Mouse (Mus musculus) hindbrain, embryonic 14.5 days (tissue): ENCODE measurements at regions not wholly inside any gene's neighbourhood (a gene's known extent, or its start where the extent isn't known, plus 50 kb on each side); places are given as distances from the start of the nearest gene placed in this dataset.
"Not testable (repeated sequence)": the region's sequence is repeated elsewhere in the genome, so short reads cannot be mapped to it uniquely, and the experiment has no call there.

ENCODE experiments used
- ATAC-seq: fragments of 200-750 bp; cut with Nextera tagmentation; 2 replicates; pipeline ENCODE4 v1.8.0; 2017; ENCODE audit warnings: moderate number of reproducible peaks, mild to moderate bottlenecking, moderate TSS enrichment, moderate library complexity; ENCODE audit not compliant: low FRiP score
- DNase-seq: peaks from one replicate; pipeline ENCODE4 v3.0.0-alpha.2; 2015; ENCODE audit warnings: low spot score
- H3K27ac ChIP-seq: fragments of 300-500 bp; sonication (generic); 2 replicates; pipeline ENCODE4 v1.5.1; 2014; ENCODE audit warnings: mild to moderate bottlenecking, moderate library complexity
- H3K27me3 ChIP-seq: fragments of 300-500 bp; sonication (generic); 2 replicates; pipeline ENCODE4 v1.6.1; 2014; ENCODE audit warnings: mild to moderate bottlenecking, low read length, mixed read lengths; ENCODE audit not compliant: control insufficient read depth, insufficient read depth
- H3K36me3 ChIP-seq: fragments of 300-500 bp; sonication (generic); replicated peaks from 2 replicates; pipeline ENCODE4 v1.6.1; 2014; ENCODE audit not compliant: control insufficient read depth, insufficient read depth
- H3K4me1 ChIP-seq: fragments of 300-500 bp; sonication (generic); replicated peaks from 2 replicates; pipeline ENCODE4 v1.6.1; 2014; ENCODE audit warnings: antibody characterized with exemption, low read length, mixed read lengths; ENCODE audit not compliant: control insufficient read depth, insufficient read depth
- H3K4me2 ChIP-seq: fragments of 300-500 bp; sonication (generic); replicated peaks from 2 replicates; pipeline ENCODE4 v1.6.1; 2014; ENCODE audit warnings: mild to moderate bottlenecking, moderate library complexity
- H3K4me3 ChIP-seq: fragments of 300-500 bp; sonication (generic); replicated peaks from 2 replicates; pipeline ENCODE4 v1.5.1; 2014; ENCODE audit warnings: mild to moderate bottlenecking, low read length
- H3K9ac ChIP-seq: fragments of 300-500 bp; sonication (generic); 2 replicates; pipeline ENCODE4 v1.6.1; 2014
- H3K9me3 ChIP-seq: fragments of 300-500 bp; sonication (generic); 2 replicates; pipeline ENCODE4 v1.6.1; 2016; ENCODE audit warnings: low read length; ENCODE audit not compliant: control insufficient read depth
- WGBS: fragments of 180-500 bp; shearing (Covaris S2); extraction: QIAGEN DNeasy Blood & Tissue Kit; methylation state at CpG from one replicate; pipeline ENCODE4 v1.1.7; 2014; 5-methylcytosine and 5-hydroxymethylcytosine counted together

DNA sequence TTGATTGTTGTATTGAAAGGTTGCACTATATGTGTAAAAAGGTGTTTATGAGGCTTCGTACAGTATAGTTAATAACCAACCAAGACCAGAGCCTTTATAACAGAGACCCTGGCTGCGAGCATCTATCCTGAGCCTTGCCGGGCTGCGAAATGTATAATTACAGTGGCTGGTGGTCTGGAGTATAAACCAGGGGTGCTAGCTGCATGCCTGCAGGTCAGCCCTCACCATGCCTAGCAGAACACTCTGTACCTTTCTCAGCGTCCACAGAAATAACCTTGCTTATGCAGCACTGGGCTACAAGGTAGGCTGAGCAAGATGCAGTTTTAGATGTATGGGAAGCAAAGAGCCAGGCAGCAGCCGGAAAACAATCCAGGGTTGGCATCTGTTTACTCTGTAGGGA lies 457.8 kb upstream of the Sall1 start:
- ATAC-seq (no peak), DNase-seq (no peak)
- no peak overlapping the region for H3K4me2 ChIP-seq
- no peak overlapping the region for H3K9ac ChIP-seq
- no peaks in the 10 kb centered on the region for H3K27me3 ChIP-seq
- no peak overlapping the region for H3K4me3 ChIP-seq
- no peaks in the 10 kb centered on the region for H3K4me1 ChIP-seq
- no peak overlapping the region for H3K27ac ChIP-seq
- 92% methylated on average over 6 of the region's 6 CpGs for WGBS
- H3K36me3 ChIP-seq, result no peaks in the 10 kb centered on the region
- H3K9me3 ChIP-seq, result no peaks in the 10 kb centered on the region

DNA sequence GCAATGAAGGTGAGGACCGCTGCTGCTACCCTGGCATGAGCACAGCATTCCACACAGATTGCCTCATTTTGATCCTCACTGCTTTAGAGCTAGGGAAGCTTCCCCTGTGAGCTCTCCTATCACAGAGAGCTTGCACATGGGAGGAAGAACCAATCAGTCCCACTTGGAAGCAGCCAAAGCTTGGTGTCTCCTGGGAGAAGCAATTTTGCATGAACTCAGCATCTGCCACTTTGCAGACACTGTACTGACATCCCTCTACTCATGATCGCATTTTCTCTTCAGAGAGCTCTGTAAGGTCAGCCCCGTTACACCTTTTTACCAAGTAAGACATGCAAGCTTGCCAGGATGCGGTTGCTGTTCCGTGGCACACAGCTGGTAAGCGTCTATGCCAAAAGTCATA lies 455.9 kb upstream of the Sall1 start:
- Histone ChIP-seq H3K9ac (no peak overlapping the region), H3K9me3 (no peaks in the 10 kb centered on the region), H3K4me3 (no peak overlapping the region), H3K27ac (no peak overlapping the region), H3K27me3 (no peaks in the 10 kb centered on the region), H3K4me1 (no peaks in the 10 kb centered on the region), H3K4me2 (no peak overlapping the region), H3K36me3 (no peaks in the 10 kb centered on the region)
- no peak for ATAC-seq
- 79% methylated on average over 6 of the region's 6 CpGs for WGBS
- no peak for DNase-seq

DNA sequence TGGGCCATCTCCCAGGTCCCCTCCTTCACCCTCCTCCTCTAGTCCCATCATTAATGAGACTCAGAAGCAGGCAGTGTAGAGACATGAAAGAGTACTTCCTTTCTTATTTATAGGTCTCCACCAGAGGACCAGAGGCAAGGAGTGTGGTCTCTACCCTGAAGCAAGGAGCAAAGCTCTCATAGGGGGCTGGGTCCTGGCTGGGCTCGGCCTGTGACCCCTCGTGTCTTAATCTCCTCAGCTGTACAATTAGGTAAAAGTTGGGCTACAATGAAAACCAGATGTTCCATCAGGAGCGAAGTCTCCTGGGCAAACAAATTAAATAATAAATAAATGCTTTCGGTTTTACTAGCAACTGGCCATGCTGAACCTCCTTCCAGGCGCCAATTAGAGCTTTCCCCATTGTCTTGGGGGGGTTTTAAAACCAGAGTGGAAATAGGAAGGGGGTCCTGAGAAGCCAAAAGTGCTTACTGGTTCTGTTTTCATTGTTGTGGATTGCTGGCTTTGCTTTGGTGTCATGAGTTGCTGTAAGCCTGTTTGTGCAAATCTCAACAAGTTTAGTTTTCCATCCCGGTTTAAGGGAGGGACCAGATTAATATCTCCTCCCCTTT lies 454.2 kb upstream of the Sall1 start:
- Histone ChIP-seq H3K4me1 (no peaks in the 10 kb centered on the region), H3K4me2 (no peak overlapping the region), H3K4me3 (no peak overlapping the region), H3K9me3 (no peaks in the 10 kb centered on the region), H3K9ac (no peak overlapping the region), H3K36me3 (no peaks in the 10 kb centered on the region), H3K27me3 (no peaks in the 10 kb centered on the region), H3K27ac (no peak overlapping the region)
- 75% methylated on average over 6 of the region's 6 CpGs for WGBS
- DNase-seq (no peak), ATAC-seq (no peak)

DNA sequence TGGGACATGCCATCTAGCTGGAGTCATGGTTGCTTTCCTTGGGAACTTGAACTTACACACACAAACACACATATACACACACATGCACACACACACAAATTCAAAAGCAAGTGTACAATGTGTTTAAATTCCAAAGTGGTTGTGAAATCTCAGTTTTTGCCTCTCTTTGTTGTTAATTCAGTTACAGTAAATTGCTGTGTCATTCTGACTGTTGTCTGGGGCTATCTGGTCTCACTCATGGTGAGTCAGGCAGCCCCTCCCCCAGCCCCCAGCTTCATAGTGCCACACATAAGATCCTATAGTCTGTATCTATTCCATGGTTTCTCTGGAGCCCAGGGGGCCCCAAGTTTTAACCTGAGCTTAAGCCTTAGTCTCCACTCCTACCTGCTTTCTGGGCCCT lies 448.4 kb upstream of the Sall1 start:
- Histone ChIP-seq H3K4me3 (no peak overlapping the region), H3K9me3 (no peaks in the 10 kb centered on the region), H3K36me3 (no peaks in the 10 kb centered on the region), H3K27me3 (no peaks in the 10 kb centered on the region), H3K27ac (no peak overlapping the region), H3K4me1 (no peaks in the 10 kb centered on the region), H3K4me2 (no peak overlapping the region), H3K9ac (no peak overlapping the region)
- DNase-seq (no peak), ATAC-seq (no peak)

DNA sequence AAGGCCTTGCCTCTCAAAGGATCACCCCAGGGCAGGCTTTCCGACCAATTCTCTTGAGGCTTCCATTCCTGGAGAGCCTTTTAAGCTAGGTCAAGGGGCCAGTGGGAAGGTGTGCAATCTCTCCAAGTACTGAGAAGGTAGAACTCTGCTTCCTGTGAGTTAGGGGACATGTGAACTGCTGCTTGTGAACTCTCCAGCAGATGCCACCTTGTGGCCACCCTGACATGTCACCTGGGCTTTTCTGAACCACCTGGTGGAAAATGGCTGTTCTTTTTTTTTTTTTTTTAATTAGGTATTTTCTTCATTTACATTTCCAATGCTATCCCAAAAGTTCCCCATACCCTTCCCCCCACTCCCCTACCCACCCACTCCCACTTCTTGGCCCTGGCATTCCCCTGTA lies 438.5 kb upstream of the Sall1 start:
- not testable (repeated sequence) for H3K4me3 ChIP-seq, H3K9ac ChIP-seq, H3K9me3 ChIP-seq, DNase-seq, H3K27me3 ChIP-seq, H3K27ac ChIP-seq, H3K4me2 ChIP-seq, H3K4me1 ChIP-seq, ATAC-seq, H3K36me3 ChIP-seq
- WGBS, result 56% methylated on average over 1 of the region's 1 CpGs

DNA sequence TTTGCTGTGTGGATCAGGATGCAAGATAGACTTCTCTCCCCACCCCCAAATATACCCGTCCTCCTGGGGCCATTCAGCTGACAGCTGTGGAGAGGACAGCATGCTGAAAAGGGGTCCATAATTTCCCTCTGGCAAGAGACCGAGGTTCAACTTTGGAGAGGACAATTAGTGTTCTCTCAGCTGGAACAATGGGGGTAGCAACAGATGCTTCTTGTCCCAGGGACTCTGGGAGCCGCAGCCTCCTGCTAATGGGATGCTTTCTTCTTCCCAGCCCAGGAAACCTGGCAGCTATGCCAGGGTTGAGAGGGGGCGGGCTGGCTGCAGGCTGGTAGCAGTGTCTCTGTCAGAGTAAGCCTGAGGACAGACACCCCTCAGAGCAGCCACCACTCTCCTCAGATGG lies 433.0 kb upstream of the Sall1 start:
- H3K4me2 ChIP-seq, result no peak overlapping the region
- no peak overlapping the region for H3K27ac ChIP-seq
- H3K4me3 ChIP-seq, result no peak overlapping the region
- no peaks in the 10 kb centered on the region; the same call in 1 of the 2 replicates for H3K4me1 ChIP-seq
- H3K9me3 ChIP-seq, result no peaks in the 10 kb centered on the region
- H3K27me3 ChIP-seq, result no peaks in the 10 kb centered on the region
- no peaks in the 10 kb centered on the region for H3K36me3 ChIP-seq
- 28% methylated on average over 4 of the region's 4 CpGs for WGBS
- H3K9ac ChIP-seq, result no peak overlapping the region
- no peak for DNase-seq
- peak; percentile 31; the same call in 1 of the 2 replicates for ATAC-seq

DNA sequence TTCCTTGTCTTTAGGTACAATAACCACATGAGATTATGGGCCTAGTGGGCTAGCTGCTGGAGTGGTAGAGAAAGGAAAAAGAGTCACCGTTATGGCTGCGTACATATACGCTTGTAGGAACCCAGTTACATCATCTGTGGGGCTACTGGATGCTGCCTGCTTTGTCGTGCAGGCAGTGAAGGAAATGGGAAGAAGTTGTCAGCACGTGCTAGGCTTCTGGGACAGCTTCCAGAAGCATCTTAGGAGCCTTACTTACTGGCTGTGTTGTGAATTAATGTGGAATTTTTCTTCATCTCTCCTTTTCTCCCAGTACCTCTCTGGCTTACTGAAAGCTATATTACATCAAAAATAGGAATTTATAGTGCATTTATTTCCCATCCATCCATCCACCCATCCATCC lies 427.2 kb upstream of the Sall1 start:
- no peaks in the 10 kb centered on the region for H3K36me3 ChIP-seq
- no peak overlapping the region for H3K4me3 ChIP-seq
- DNase-seq (no peak), ATAC-seq (no peak)
- H3K9me3 ChIP-seq, result no peaks in the 10 kb centered on the region
- H3K27ac ChIP-seq, result no peak overlapping the region
- no peak overlapping the region for H3K9ac ChIP-seq
- WGBS, result 88% methylated on average over 5 of the region's 5 CpGs
- H3K4me2 ChIP-seq, result no peak overlapping the region
- H3K4me1 ChIP-seq, result no peaks in the 10 kb centered on the region
- H3K27me3 ChIP-seq, result no peaks in the 10 kb centered on the region

DNA sequence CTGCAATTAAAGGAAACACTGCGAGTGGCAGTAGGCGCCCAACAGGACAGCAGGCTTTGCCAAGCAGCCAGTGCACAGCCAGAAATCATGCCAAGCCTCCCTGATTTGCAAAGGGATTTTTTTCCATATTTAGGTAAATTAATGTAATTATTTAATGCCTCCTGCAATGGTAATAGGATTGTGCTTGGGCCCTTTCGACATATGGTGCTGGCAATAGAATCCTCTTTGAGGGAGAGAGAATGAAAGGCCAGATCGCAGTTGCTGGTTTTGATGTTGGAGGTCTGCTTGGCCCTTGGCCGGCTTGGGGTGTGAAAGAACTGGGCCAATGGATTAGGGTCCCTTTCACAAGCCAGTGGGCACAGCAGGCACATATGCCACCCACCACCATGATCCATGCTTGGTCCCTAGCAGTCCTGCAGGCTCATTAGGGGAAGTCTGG lies 424.8 kb upstream of the Sall1 start:
- Histone ChIP-seq H3K9ac (no peak overlapping the region), H3K27ac (no peak overlapping the region), H3K27me3 (no peaks in the 10 kb centered on the region), H3K9me3 (no peaks in the 10 kb centered on the region), H3K36me3 (no peaks in the 10 kb centered on the region), H3K4me2 (no peak overlapping the region), H3K4me3 (no peak overlapping the region), H3K4me1 (0 out of 2 replicates have a peak, but pooled peaks cover 10% of the 10 kb centered on the region)
- ATAC-seq (no peak), DNase-seq (no peak)
- WGBS, result 70% methylated on average over 5 of the region's 5 CpGs

DNA sequence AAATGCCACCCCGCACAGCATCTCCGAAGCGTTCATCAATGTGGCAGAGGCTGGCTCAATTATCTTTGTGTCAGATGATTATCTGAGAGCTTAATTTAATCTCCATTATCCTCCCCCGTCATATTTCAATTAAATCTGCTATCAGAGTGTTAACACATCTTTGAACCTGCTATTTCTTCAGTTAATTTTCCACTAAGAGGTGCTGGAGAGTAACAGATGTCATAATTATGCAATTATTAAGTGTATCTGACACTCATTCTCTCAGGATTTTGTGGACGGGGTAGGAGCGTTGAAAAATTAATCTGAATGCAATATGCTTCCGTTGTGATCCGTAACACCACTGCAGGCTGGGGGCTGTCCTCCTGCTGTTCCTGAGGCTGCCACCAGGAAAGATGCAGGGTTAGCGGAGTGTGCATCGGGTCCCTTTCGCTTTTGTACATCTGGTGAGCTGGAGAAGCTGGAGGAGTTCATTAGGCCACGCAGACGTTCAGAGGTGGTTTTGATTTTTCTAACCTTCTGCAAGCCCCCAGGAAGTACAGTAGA lies 421.3 kb upstream of the Sall1 start:
- Histone ChIP-seq H3K4me2 (no peak overlapping the region), H3K36me3 (no peaks in the 10 kb centered on the region), H3K4me1 (0 out of 2 replicates have a peak, but pooled peaks cover 10% of the 10 kb centered on the region), H3K27ac (no peak overlapping the region), H3K27me3 (no peaks in the 10 kb centered on the region), H3K9me3 (no peaks in the 10 kb centered on the region), H3K4me3 (no peak overlapping the region), H3K9ac (no peak overlapping the region)
- ATAC-seq (peak; percentile 65; the same call in 1 of the 2 replicates), DNase-seq (peak; percentile 45)
- 54% methylated on average over 13 of the region's 13 CpGs for WGBS

DNA sequence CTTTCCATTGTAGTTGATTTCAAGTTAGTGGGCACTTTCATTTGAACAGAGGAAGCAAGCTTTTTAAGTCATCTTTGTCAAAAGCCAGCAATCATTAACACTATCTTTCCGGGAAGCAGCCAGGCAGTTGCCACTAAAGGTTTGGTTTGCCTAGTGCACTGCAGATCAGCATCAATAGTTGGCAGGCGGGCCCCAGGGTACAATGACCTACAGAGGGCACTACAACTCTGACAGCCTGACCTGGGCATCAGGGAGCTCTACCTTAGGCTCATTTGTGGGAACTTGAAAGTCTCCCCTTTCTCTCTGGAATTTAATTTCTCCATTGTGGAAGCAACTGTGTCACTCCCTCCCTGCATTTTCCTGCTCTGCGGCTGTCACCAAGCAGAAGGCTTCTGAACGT lies 412.6 kb upstream of the Sall1 start:
- no peak overlapping the region for H3K4me2 ChIP-seq
- H3K27me3 ChIP-seq, result no peaks in the 10 kb centered on the region
- H3K9ac ChIP-seq, result no peak overlapping the region
- no peaks in the 10 kb centered on the region for H3K4me1 ChIP-seq
- no peak for DNase-seq
- no peak overlapping the region for H3K4me3 ChIP-seq
- no peaks in the 10 kb centered on the region for H3K36me3 ChIP-seq
- H3K9me3 ChIP-seq, result peaks cover 8% of the 10 kb centered on the region; the same call in 1 of the 2 replicates
- ATAC-seq, result no peak
- WGBS, result 50% methylated on average over 4 of the region's 4 CpGs
- H3K27ac ChIP-seq, result no peak overlapping the region
